Mouse (Mus musculus) adrenal gland, postnatal 4 days (tissue): ENCODE measurements around the gene Eea1. TPM values are rescaled to one million over a fixed set of nuclear protein-coding genes. Genes with fewer than 3 reads are reported as not detected.
"Not testable (repeated sequence)": the region's sequence is repeated elsewhere in the genome, so short reads cannot be mapped to it uniquely, and the experiment has no call there.

Source experiments
- DNase-seq, 2 experiments: peaks; one replicate each; pipeline ENCODE4 v3.0.0; 2021 to 2022; ENCODE audit warnings: low spot score in 2 of 2, mixed read lengths in 2 of 2
- long read RNA-seq, 2 experiments: library from polyadenylated mRNA; stranded (forward); transcript quantifications; one replicate each; pipeline ENCODE4 v2.0.0; 2021
- total RNA-seq, 2 experiments: library from RNA; stranded (reverse); gene quantifications; 2 replicates each; pipeline ENCODE4 v1.2.3; 2021

Eea1 gene
- 10 to 100 TPM; 29.4 to 33.9 TPM for total RNA-seq
- long read RNA-seq, experiment 1 = 0 reads
- long read RNA-seq, experiment 2, full-length matches to known transcripts = 1 of 15 reads
- long read RNA-seq, experiment 2, partial matches to known transcripts = 14 of 15 reads
- long read RNA-seq, experiment 2, other reads (novel, unspliced or antisense) = 0 of 15 reads

GRCm38 (mm10) chr10:95940046-95940900 lies at the start of gene Eea1:
Gene Eea1, plus strand, starts transcription at chr10:95940650.
- DNase-seq = peak; percentile 83 to 84

GRCm38 (mm10) chr10:95891214-95891960 lies 49.1 kb upstream of the Eea1 start:
- no peak for DNase-seq

GRCm38 (mm10) chr10:95892132-95892531 lies 48.3 kb upstream of the Eea1 start:
- DNase-seq = no peak

- DNase-seq = no peak
These were observed 47.0 kb upstream of the Eea1 start for GRCm38 (mm10) chr10:95893291-95893932.

GRCm38 (mm10) chr10:95894036-95894855 lies 46.2 kb upstream of the Eea1 start:
- no peak for DNase-seq

- DNase-seq = peak in 1 of 2 experiments; percentile 20
These were observed 45.5 kb upstream of the Eea1 start for GRCm38 (mm10) chr10:95894856-95895386.

- no peak for DNase-seq
These were observed 41.8 kb upstream of the Eea1 start for GRCm38 (mm10) chr10:95898471-95899154.

- no peak for DNase-seq
These were observed 35.8 kb upstream of the Eea1 start for GRCm38 (mm10) chr10:95904668-95905067.

- no peak for DNase-seq
These were observed 31.1 kb upstream of the Eea1 start for GRCm38 (mm10) chr10:95909246-95909909.

- DNase-seq = no peak
These were observed 29.4 kb upstream of the Eea1 start for GRCm38 (mm10) chr10:95911016-95911415.

- DNase-seq = no peak
These were observed 25.8 kb upstream of the Eea1 start for GRCm38 (mm10) chr10:95914434-95915174.

GRCm38 (mm10) chr10:95918716-95919115 lies 21.7 kb upstream of the Eea1 start:
- DNase-seq = no peak

- no peak for DNase-seq
These were observed 16.9 kb upstream of the Eea1 start for GRCm38 (mm10) chr10:95923263-95924217.

- DNase-seq = not testable (repeated sequence)
These were observed 6.8 kb upstream of the Eea1 start for GRCm38 (mm10) chr10:95933631-95934030.

- no peak for DNase-seq
These were observed 684 bp downstream of the Eea1 start for GRCm38 (mm10) chr10:95940901-95941767.

- no peak for DNase-seq
These were observed 1.4 kb downstream of the Eea1 start for GRCm38 (mm10) chr10:95941768-95942425.
